Mouse (Mus musculus) kidney, postnatal 0 days (tissue): Measurements from ENCODE around the gene Gm13277. TPM values are rescaled to one million over a fixed set of nuclear protein-coding genes. Genes with fewer than 3 reads are reported as not detected.
"Not testable (repeated sequence)": the region's sequence is repeated elsewhere in the genome, so short reads cannot be mapped to it uniquely, and the experiment has no call there.

Experiments used
- ATAC-seq: fragments of 200-750 bp; cut with Nextera tagmentation; replicated peaks from 2 replicates; pipeline ENCODE4 v1.8.0; 2017; ENCODE audit warnings: low read depth, moderate number of reproducible peaks, moderate TSS enrichment, moderate library complexity; ENCODE audit not compliant: low FRiP score
- DNase-seq: peaks from one replicate; pipeline ENCODE4 v3.0.0-alpha.2; 2016; ENCODE audit warnings: low spot score
- H3K27ac ChIP-seq: fragments of 300-500 bp; sonication (generic); 2 replicates; pipeline ENCODE4 v1.5.1; 2014; ENCODE audit warnings: mild to moderate bottlenecking
- H3K27me3 ChIP-seq: fragments of 300-500 bp; sonication (generic); 2 replicates; pipeline ENCODE4 v1.6.1; 2014; ENCODE audit warnings: low read length, mixed read lengths; ENCODE audit not compliant: insufficient read depth
- H3K36me3 ChIP-seq: fragments of 300-500 bp; sonication (generic); 2 replicates; pipeline ENCODE4 v1.6.1; 2014; ENCODE audit warnings: low read length, mixed read lengths; ENCODE audit not compliant: insufficient read depth
- H3K4me1 ChIP-seq: fragments of 300-500 bp; sonication (generic); replicated peaks from 2 replicates; pipeline ENCODE4 v1.6.1; 2014; ENCODE audit warnings: antibody characterized with exemption, low read length, mixed read lengths; ENCODE audit not compliant: insufficient read depth
- H3K4me2 ChIP-seq: fragments of 300-500 bp; sonication (generic); 2 replicates; pipeline ENCODE4 v1.6.1; 2014; ENCODE audit warnings: mild to moderate bottlenecking, low read length, moderate library complexity, mixed read lengths
- H3K4me3 ChIP-seq: fragments of 300-500 bp; sonication (generic); replicated peaks from 2 replicates; pipeline ENCODE4 v1.5.1; 2014; ENCODE audit warnings: low read depth, low read length
- H3K9ac ChIP-seq: fragments of 300-500 bp; sonication (generic); 2 replicates; pipeline ENCODE4 v1.6.1; 2014; ENCODE audit warnings: low read depth, low read length
- H3K9me3 ChIP-seq: fragments of 300-500 bp; sonication (generic); replicated peaks from 2 replicates; pipeline ENCODE4 v1.6.1; 2016; ENCODE audit warnings: low read length, inconsistent platforms, mixed read lengths
- CTCF ChIP-seq: IDR thresholded peaks from 2 replicates; pipeline ENCODE4 v1.5.1; 2016; ENCODE audit warnings: antibody characterized with exemption, low read depth, mild to moderate bottlenecking, moderate library complexity
- WGBS: fragments of 180-500 bp; shearing (Covaris S2); extraction: QIAGEN DNeasy Blood & Tissue Kit; methylation state at CpG from one replicate; pipeline ENCODE4 v1.1.7; 2014; 5-methylcytosine and 5-hydroxymethylcytosine counted together
- polyA plus RNA-seq: library from polyadenylated mRNA; unstranded; fragments of >200 nt; fragmentation: Nextera tagmentation; extraction: Ambion mirVana; gene quantifications from 2 replicates; pipeline ENCODE4 v1.2.1, GENCODE M21; 2015

Gene Gm13277
- polyA plus RNA-seq = not detected in 2 replicates

DNA sequence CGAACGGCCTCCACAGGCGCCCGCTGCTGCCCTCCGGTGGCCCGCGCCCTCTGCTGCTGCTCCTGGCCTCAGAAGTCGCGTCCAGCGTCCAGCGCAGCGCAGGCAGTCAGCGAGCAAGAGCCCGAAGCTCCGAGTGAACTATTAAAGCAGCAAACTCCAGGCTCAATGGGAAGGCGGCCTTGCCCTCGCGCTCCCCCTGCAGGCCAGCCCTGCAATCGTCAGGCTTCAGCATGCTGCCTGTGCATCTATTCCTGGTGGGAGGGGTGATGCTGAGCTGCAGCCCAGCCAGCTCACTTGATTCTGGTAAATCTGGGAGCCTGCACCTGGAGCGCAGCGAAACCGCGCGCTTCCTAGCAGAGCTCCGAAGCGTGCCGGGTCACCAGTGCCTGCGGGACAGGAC, at the start of gene Gm13277:
Gm13277 (plus strand) TSS at position 231 of the 400 bp plus-strand sequence.
- not testable (repeated sequence) for H3K9ac ChIP-seq, DNase-seq, ATAC-seq, H3K9me3 ChIP-seq, H3K4me1 ChIP-seq, H3K4me2 ChIP-seq, H3K4me3 ChIP-seq, H3K27ac ChIP-seq, H3K27me3 ChIP-seq, H3K36me3 ChIP-seq
- 0% methylated on average over 2 of the region's 28 CpGs for WGBS
- peak; percentile 58 for TF ChIP-seq CTCF

DNA sequence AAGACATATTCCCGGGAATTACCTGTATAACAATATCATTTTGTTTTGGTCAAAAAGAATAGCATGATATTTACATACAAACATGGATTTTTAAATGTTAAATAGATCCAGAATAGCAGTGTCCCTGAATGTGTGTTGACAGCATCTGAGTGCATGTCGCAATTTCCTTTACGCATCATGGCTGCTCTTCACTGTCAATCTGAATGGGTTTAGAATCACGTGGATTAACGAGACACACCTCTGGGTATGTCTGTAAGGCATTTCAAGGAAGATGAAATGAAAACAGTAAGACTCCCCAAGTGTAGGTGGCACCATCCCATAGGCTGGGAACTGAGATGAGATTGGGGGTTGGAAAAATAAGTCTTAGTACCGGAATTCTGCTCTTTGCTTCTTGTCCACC, 49.4 kb upstream of the Gm13277 start:
- H3K4me1 ChIP-seq = no peaks in the 10 kb centered on the region
- no peak overlapping the region for H3K4me3 ChIP-seq
- ATAC-seq (no peak), DNase-seq (no peak)
- no peak overlapping the region for H3K4me2 ChIP-seq
- no peak for TF ChIP-seq CTCF
- no peaks in the 10 kb centered on the region for H3K27me3 ChIP-seq
- H3K9ac ChIP-seq = no peak overlapping the region
- no peak overlapping the region for H3K27ac ChIP-seq
- WGBS = 89% methylated on average over 6 of the region's 6 CpGs
- H3K36me3 ChIP-seq = no peaks in the 10 kb centered on the region
- H3K9me3 ChIP-seq = no peaks in the 10 kb centered on the region

DNA sequence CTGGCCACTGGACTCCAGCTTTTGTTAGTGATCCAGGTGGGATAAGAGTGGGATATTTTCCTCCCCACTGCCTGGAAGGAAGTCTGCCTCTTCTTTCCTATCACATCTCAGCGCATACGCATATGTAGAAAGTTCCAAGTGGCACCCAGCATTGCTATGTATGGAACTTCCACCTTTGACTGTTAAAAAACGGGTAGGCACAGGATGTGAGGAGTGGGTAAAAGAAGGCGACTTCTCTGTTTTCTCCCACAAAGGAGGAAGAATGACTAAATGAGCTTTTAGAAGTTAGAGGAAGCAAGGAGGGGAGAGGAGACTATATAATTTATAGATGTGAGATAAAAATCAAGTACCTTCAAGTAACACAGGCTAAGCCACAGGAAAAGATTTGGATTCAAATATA, 47.0 kb upstream of the Gm13277 start:
- ATAC-seq (no peak), DNase-seq (no peak)
- 85% methylated on average over 4 of the region's 4 CpGs for WGBS
- H3K36me3 ChIP-seq = no peaks in the 10 kb centered on the region
- no peak overlapping the region for H3K9ac ChIP-seq
- H3K4me2 ChIP-seq = no peak overlapping the region
- H3K27me3 ChIP-seq = no peaks in the 10 kb centered on the region
- no peak overlapping the region for H3K27ac ChIP-seq
- H3K9me3 ChIP-seq = no peaks in the 10 kb centered on the region
- TF ChIP-seq CTCF = no peak
- no peak overlapping the region for H3K4me3 ChIP-seq
- no peaks in the 10 kb centered on the region for H3K4me1 ChIP-seq

DNA sequence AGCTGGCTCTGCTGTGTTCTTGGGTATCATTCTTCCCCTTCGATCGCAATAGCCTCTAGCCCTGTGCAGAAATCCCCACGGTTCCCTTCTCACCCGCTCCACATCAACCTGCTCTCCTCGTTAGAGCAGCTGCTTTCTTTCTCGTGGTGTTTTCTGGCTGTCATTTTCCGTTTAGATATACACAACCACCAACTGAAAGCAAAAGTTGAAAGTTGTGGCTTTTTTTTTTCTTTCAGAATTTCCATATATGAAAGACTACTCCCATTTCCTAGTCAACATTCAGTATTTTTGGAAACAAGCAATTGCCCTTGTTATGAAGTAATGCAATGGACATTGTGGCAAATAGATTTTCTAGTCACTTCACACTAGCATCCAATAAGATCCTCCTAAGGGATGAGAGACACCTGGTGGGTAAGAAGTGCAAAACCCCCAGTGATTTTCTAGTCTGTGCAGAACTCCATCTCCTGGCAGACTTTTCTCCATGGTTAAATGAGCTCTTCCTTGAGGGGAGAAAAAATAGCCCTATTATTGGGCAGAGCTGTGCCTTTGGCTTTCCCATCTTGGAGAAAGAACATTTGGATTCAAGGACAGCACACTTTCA, 45.6 kb upstream of the Gm13277 start:
- TF ChIP-seq CTCF = peak; percentile 48; the same call in 1 of the 2 replicates
- H3K4me2 ChIP-seq = no peak overlapping the region
- peak; percentile 40 for DNase-seq
- no peak overlapping the region for H3K4me3 ChIP-seq
- no peak for ATAC-seq
- H3K4me1 ChIP-seq = no peaks in the 10 kb centered on the region
- no peak overlapping the region for H3K9ac ChIP-seq
- 70% methylated on average over 7 of the region's 7 CpGs for WGBS
- no peak overlapping the region for H3K27ac ChIP-seq
- no peaks in the 10 kb centered on the region for H3K9me3 ChIP-seq
- no peaks in the 10 kb centered on the region for H3K36me3 ChIP-seq
- no peaks in the 10 kb centered on the region for H3K27me3 ChIP-seq

DNA sequence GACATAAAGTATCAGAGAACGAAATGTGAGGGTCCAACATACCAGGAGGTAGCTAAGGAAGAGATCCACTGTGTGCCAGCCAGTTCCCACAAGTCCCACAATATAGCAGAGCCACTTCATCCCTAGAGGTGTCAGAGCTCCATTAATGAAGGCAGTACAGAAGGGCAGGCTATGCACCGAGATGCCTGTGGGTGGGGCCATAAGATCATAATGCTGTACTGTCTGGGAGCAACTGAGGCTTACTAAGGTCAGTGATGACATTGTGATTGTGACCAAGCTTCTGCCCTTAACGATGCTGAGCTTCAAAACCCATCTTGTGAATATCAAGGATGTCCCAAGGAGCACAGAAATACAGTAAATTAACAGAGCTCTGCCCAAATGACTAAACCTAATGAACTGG, 44.2 kb upstream of the Gm13277 start:
- 56% methylated on average over 3 of the region's 3 CpGs for WGBS
- Histone ChIP-seq H3K27me3 (no peaks in the 10 kb centered on the region), H3K9me3 (no peaks in the 10 kb centered on the region)

DNA sequence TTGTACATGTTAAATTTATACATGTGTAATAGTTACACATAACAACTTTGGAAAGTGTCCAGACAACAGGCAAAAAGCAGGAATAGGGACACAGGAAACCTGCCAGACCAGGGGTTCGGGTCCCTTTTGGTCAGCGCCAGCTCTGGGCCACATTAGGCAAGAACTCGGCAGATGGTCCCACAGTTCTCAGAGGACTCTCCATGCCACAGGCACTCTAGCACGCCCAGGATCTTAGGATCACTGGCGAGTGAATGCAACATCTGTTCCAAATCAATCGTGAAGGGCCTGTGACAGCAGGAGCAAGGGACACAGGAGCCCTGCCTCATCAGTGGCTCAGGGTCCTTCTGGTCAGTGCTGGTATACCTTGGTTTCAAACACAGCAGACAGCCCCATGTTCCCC, 38.5 kb upstream of the Gm13277 start:
- ATAC-seq (no peak), DNase-seq (no peak)
- no peak overlapping the region for H3K27ac ChIP-seq
- no peaks in the 10 kb centered on the region for H3K4me1 ChIP-seq
- no peak overlapping the region for H3K9ac ChIP-seq
- no peak overlapping the region for H3K4me3 ChIP-seq
- WGBS = 49% methylated on average over 6 of the region's 6 CpGs
- H3K9me3 ChIP-seq = no peaks in the 10 kb centered on the region
- H3K4me2 ChIP-seq = no peak overlapping the region
- no peaks in the 10 kb centered on the region for H3K27me3 ChIP-seq
- no peaks in the 10 kb centered on the region for H3K36me3 ChIP-seq
- no peak for TF ChIP-seq CTCF

More for the DNA sequence above, 44.2 kb upstream of the Gm13277 start:
- H3K36me3 ChIP-seq = no peaks in the 10 kb centered on the region
- no peak overlapping the region for H3K4me3 ChIP-seq
- no peak for ATAC-seq
- no peak overlapping the region for H3K9ac ChIP-seq
- no peak for DNase-seq
- no peak overlapping the region for H3K4me2 ChIP-seq
- no peaks in the 10 kb centered on the region for H3K4me1 ChIP-seq
- TF ChIP-seq CTCF = no peak
- H3K27ac ChIP-seq = no peak overlapping the region

DNA sequence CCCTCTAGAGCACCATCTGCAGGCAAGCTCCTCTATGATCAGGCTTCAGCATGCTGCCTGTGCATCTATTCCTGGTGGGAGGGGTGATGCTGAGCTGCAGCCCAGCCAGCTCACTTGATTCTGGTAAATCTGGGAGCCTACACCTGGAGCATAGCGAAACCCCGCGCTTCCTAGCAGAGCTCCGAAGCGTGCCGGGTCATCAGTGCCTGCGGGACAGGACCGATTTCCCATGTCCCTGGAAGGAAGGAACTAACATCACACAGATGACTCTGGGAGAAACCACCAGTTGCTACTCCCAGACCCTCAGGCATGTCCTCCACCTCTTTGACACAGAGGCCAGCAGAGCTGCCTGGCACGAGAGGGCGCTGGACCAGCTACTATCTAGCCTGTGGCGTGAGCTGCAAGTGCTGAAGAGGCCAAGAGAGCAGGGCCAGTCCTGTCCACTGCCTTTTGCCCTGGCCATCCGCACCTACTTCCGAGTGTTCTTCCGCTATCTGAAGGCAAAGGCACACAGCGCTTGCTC, 33.6 kb upstream of the Gm13277 start, which contains the start of gene Gm13271:
Gm13271 (plus strand) TSS at position 51 of the 523 bp plus-strand sequence.
- H3K27me3 ChIP-seq, H3K9me3 ChIP-seq, H3K4me1 ChIP-seq, H3K9ac ChIP-seq, H3K4me3 ChIP-seq, H3K27ac ChIP-seq, H3K4me2 ChIP-seq, H3K36me3 ChIP-seq, DNase-seq, ATAC-seq: not testable (repeated sequence)
- 81% methylated on average over 15 of the region's 15 CpGs for WGBS
- 0 out of 2 replicates have a peak, but pooled peaks have one; percentile 26 for TF ChIP-seq CTCF

DNA sequence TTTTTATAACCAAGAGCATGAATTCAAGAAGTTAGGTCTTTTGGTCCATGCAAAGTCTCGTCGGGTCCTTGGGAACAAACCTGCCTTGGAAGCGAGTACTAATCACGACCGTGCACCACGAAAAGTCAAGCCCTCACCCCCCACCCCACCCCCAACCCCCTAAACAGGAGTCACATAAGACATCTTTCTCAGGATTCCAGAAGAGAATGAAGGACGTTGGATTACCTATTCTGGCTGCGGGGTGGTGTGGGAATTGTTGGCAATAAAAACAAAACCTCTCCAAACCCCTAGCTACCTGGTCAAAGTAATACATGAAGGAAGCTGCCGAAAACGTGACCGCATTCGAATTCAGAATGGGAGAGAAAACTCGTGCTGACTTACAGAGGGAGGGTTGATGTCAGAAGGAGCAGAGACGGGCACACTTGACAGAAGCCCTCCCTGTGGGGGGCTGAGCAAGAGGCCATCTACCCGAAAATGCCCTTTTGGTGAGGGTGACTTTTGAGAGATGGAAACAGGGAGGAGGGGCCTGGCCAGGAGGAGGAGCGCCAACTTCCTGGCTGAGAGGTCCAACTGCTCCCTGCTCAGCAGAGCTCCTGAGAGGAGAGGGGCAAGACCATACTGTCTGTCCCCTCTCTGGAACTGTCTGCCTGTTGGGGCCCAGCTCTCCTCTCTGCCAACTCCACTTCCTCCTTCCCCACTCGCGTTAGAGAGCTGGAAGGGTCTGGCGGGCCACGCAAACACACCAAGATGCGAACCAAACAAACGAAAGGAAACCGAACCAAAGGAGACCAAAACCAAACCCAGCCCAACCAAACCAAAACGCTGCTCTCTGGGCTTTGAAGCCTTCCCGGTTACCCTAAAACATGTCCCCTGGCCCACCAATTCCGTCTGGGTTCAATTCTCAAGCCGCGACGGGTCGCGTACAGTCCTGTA, 31.6 kb upstream of the Gm13277 start:
- not testable (repeated sequence) for DNase-seq, H3K36me3 ChIP-seq, ATAC-seq, H3K27me3 ChIP-seq, H3K4me1 ChIP-seq, H3K9me3 ChIP-seq
- whole genome bisulfite sequencing = 11% methylated on average over 28 of the region's 31 CpGs
- Histone ChIP-seq H3K9ac (peak overlapping the region; percentile 65), H3K4me3 (peak overlapping the region; percentile 46), H3K4me2 (peak overlapping the region; percentile 75), H3K27ac (peak overlapping the region; percentile 98)
